Mouse (Mus musculus) lung, embryonic 14.5 days (tissue): ENCODE results near the gene Mief1. TPM values are rescaled to one million over a fixed set of nuclear protein-coding genes. Genes with fewer than 3 reads are reported as not detected.

Experiments used
- ATAC-seq: fragments of 200-750 bp; cut with Nextera tagmentation; 2 replicates; pipeline ENCODE4 v1.8.0; 2017; ENCODE audit warnings: mild to moderate bottlenecking, moderate TSS enrichment, moderate library complexity; ENCODE audit not compliant: insufficient read depth
- DNase-seq: peaks from one replicate; pipeline ENCODE4 v3.0.0-alpha.2; 2015
- H3K27ac ChIP-seq: fragments of 300-500 bp; sonication (generic); 2 replicates; pipeline ENCODE4 v1.5.1; 2014; ENCODE audit warnings: low read depth, mild to moderate bottlenecking, moderate library complexity
- H3K27me3 ChIP-seq: fragments of 300-500 bp; sonication (generic); 2 replicates; pipeline ENCODE4 v1.6.1; 2014; ENCODE audit warnings: low read length, control low read depth; ENCODE audit not compliant: insufficient read depth
- H3K36me3 ChIP-seq: fragments of 300-500 bp; sonication (generic); 2 replicates; pipeline ENCODE4 v1.6.1; 2014; ENCODE audit warnings: control low read depth; ENCODE audit not compliant: insufficient read depth
- H3K4me1 ChIP-seq: fragments of 300-500 bp; sonication (generic); 2 replicates; pipeline ENCODE4 v1.6.1; 2014; ENCODE audit warnings: antibody characterized with exemption, control low read depth; ENCODE audit not compliant: insufficient read depth
- H3K4me2 ChIP-seq: fragments of 300-500 bp; sonication (generic); 2 replicates; pipeline ENCODE4 v1.6.1; 2014; ENCODE audit warnings: mild to moderate bottlenecking
- H3K4me3 ChIP-seq: fragments of 300-500 bp; sonication (generic); 2 replicates; pipeline ENCODE4 v1.5.1; 2014; ENCODE audit warnings: low read depth, low read length
- H3K9ac ChIP-seq: fragments of 300-500 bp; sonication (generic); 2 replicates; pipeline ENCODE4 v1.6.1; 2014
- H3K9me3 ChIP-seq: fragments of 300-500 bp; sonication (generic); 2 replicates; pipeline ENCODE4 v1.6.1; 2016; ENCODE audit warnings: low read depth, low read length, control low read depth
- CTCF ChIP-seq: IDR thresholded peaks from 2 replicates; pipeline ENCODE4 v1.5.1; 2016; ENCODE audit warnings: antibody characterized with exemption, low read depth
- WGBS: fragments of 180-500 bp; shearing (Covaris S2); extraction: QIAGEN DNeasy Blood & Tissue Kit; methylation state at CpG from one replicate; pipeline ENCODE4 v1.1.7; 2014; 5-methylcytosine and 5-hydroxymethylcytosine counted together
- polyA plus RNA-seq: library from polyadenylated mRNA; unstranded; fragments of >200 nt; fragmentation: Nextera tagmentation; extraction: Ambion mirVana; gene quantifications from 2 replicates; pipeline ENCODE4 v1.2.1, GENCODE M21; 2014

Gene Mief1
- polyA plus RNA-seq, 1 experiment from 2014 or later: 31.7 TPM

- no peak for DNase-seq
- Histone ChIP-seq H3K27ac (no peak overlapping the region), H3K4me1 (no peaks in the 10 kb centered on the region), H3K4me3 (no peak overlapping the region), H3K4me2 (no peak overlapping the region), H3K27me3 (no peaks in the 10 kb centered on the region), H3K36me3 (peaks cover 7% of the 10 kb centered on the region; the same call in 1 of the 2 replicates), H3K9me3 (no peaks in the 10 kb centered on the region), H3K9ac (no peak overlapping the region)
- 82% methylated on average over 10 of the region's 10 CpGs for WGBS
- TF ChIP-seq CTCF: no peak
- ATAC-seq: no peak
These were observed 16.3 kb upstream of the Mief1 start for GRCm38 (mm10) chr15:80217476-80217875.

GRCm38 (mm10) chr15:80219211-80219610, 14.6 kb upstream of the Mief1 start:
- DNase-seq (peak; percentile 53), ATAC-seq (no peak)
- Histone ChIP-seq H3K9me3 (no peaks in the 10 kb centered on the region), H3K4me3 (no peak overlapping the region), H3K9ac (no peak overlapping the region; the same call in 1 of the 2 replicates), H3K4me1 (no peaks in the 10 kb centered on the region), H3K27me3 (no peaks in the 10 kb centered on the region), H3K4me2 (no peak overlapping the region; the same call in 1 of the 2 replicates), H3K27ac (no peak overlapping the region), H3K36me3 (peaks cover 6% of the 10 kb centered on the region; the same call in 1 of the 2 replicates)
- WGBS: 15% methylated on average over 14 of the region's 14 CpGs
- no peak for TF ChIP-seq CTCF

- ATAC-seq: no peak
- Histone ChIP-seq H3K4me2 (no peak overlapping the region), H3K27ac (no peak overlapping the region), H3K9ac (no peak overlapping the region), H3K36me3 (peaks cover 6% of the 10 kb centered on the region; the same call in 1 of the 2 replicates), H3K9me3 (no peaks in the 10 kb centered on the region), H3K4me1 (no peaks in the 10 kb centered on the region), H3K27me3 (no peaks in the 10 kb centered on the region), H3K4me3 (no peak overlapping the region)
- DNase-seq: no peak
- TF ChIP-seq CTCF: no peak
- 58% methylated on average over 4 of the region's 4 CpGs for WGBS
These were observed 13.8 kb upstream of the Mief1 start for GRCm38 (mm10) chr15:80219705-80220657.

- H3K27ac ChIP-seq: no peak overlapping the region
- 59% methylated on average over 8 of the region's 8 CpGs for WGBS
- no peaks in the 10 kb centered on the region for H3K4me1 ChIP-seq
- TF ChIP-seq CTCF: 0 out of 2 replicates have a peak, but pooled peaks have one; percentile 2
- H3K4me3 ChIP-seq: no peak overlapping the region
- H3K9ac ChIP-seq: no peak overlapping the region
- peaks cover 6% of the 10 kb centered on the region; the same call in 1 of the 2 replicates for H3K36me3 ChIP-seq
- H3K9me3 ChIP-seq: no peaks in the 10 kb centered on the region
- no peaks in the 10 kb centered on the region for H3K27me3 ChIP-seq
- ATAC-seq (no peak), DNase-seq (peak; percentile 17)
- no peak overlapping the region for H3K4me2 ChIP-seq
These were observed 12.8 kb upstream of the Mief1 start for GRCm38 (mm10) chr15:80221031-80221430.

- H3K27ac ChIP-seq: no peak overlapping the region
- no peaks in the 10 kb centered on the region for H3K36me3 ChIP-seq
- no peaks in the 10 kb centered on the region for H3K4me1 ChIP-seq
- no peak overlapping the region for H3K4me3 ChIP-seq
- 85% methylated on average over 7 of the region's 7 CpGs for WGBS
- H3K4me2 ChIP-seq: no peak overlapping the region
- ATAC-seq (no peak), DNase-seq (no peak)
- no peak overlapping the region for H3K9ac ChIP-seq
- TF ChIP-seq CTCF: no peak
- H3K27me3 ChIP-seq: no peaks in the 10 kb centered on the region
- H3K9me3 ChIP-seq: no peaks in the 10 kb centered on the region
These were observed 10.1 kb upstream of the Mief1 start for GRCm38 (mm10) chr15:80223751-80224150.

GRCm38 (mm10) chr15:80225208-80225607, 8.6 kb upstream of the Mief1 start:
- Histone ChIP-seq H3K36me3 (no peaks in the 10 kb centered on the region), H3K4me3 (no peak overlapping the region), H3K4me1 (no peaks in the 10 kb centered on the region), H3K9me3 (no peaks in the 10 kb centered on the region), H3K27ac (no peak overlapping the region), H3K27me3 (no peaks in the 10 kb centered on the region), H3K9ac (no peak overlapping the region), H3K4me2 (no peak overlapping the region)
- WGBS: 24% methylated on average over 9 of the region's 9 CpGs
- peak; percentile 93 for TF ChIP-seq CTCF
- ATAC-seq (no peak), DNase-seq (peak; percentile 79)

GRCm38 (mm10) chr15:80225796-80226195, 8.0 kb upstream of the Mief1 start:
- 47% methylated on average over 2 of the region's 2 CpGs for WGBS
- Histone ChIP-seq H3K27me3 (no peaks in the 10 kb centered on the region), H3K36me3 (no peaks in the 10 kb centered on the region), H3K9ac (no peak overlapping the region), H3K27ac (no peak overlapping the region), H3K9me3 (no peaks in the 10 kb centered on the region), H3K4me2 (no peak overlapping the region), H3K4me3 (no peak overlapping the region), H3K4me1 (no peaks in the 10 kb centered on the region)
- peak; percentile 75 for TF ChIP-seq CTCF
- DNase-seq (peak; percentile 76), ATAC-seq (no peak)
